ENCODE assay signal across 1 mouse cellular context in genomic region chr4:141159666-141160065, GRCm38 (mm10).
TF ChIP-seq lines count a peak whose summit lies in the region.

No protein-coding gene starts in this region.

TF ChIP-seq in MEL, 35 proteins besides CTCF, POLR2A, EP300 and RAD21:
- TF ChIP-seq SIN3A (IDR thresholded peaks at IDR 0.05; ENCODE audit: low read length) (0 out of 2 replicates have a peak, but pooled peaks have one; percentile 3), NELFE (IDR thresholded peaks at IDR 0.05; ENCODE audit: low read depth, low read length) (no peak)
